Mouse (Mus musculus) liver, embryonic 14.5 days (tissue): ENCODE results near the gene Slc24a1. TPM values are rescaled to one million over a fixed set of nuclear protein-coding genes. Genes with fewer than 3 reads are reported as not detected.
A peak's percentile ranks its signal among the peaks of the same experiment; 100 is the strongest.

Experiments
- ATAC-seq: fragments of 200-750 bp; cut with Nextera tagmentation; 2 replicates; pipeline ENCODE4 v1.8.0; 2017; ENCODE audit warnings: moderate number of reproducible peaks, mild to moderate bottlenecking, moderate library complexity; ENCODE audit not compliant: insufficient read depth
- DNase-seq, 3 experiments: peaks; one replicate each; pipeline ENCODE4 v3.0.0-alpha.2; 2012 to 2013; ENCODE audit warnings: low read depth in 3 of 3, low spot score in 3 of 3
- H3K27ac ChIP-seq: fragments of 300-500 bp; sonication (generic); 2 replicates; pipeline ENCODE4 v1.5.1; 2014; ENCODE audit warnings: moderate library complexity, mild to moderate bottlenecking, control low read depth, inconsistent platforms
- H3K27me3 ChIP-seq: fragments of 300-500 bp; sonication (generic); 2 replicates; pipeline ENCODE4 v1.6.1; 2014; ENCODE audit warnings: mild to moderate bottlenecking, low read length, moderate library complexity; ENCODE audit not compliant: control insufficient read depth, insufficient read depth
- H3K36me3 ChIP-seq: fragments of 300-500 bp; sonication (generic); replicated peaks from 2 replicates; pipeline ENCODE4 v1.6.1; 2014; ENCODE audit warnings: low read depth; ENCODE audit not compliant: control insufficient read depth, insufficient read depth
- H3K4me1 ChIP-seq, 2 experiments: fragments of 200-500 bp in 1 of 2; fragments of 300-500 bp in 1 of 2; sonication (generic) in 1 of 2; replicated peaks; 2 replicates each; pipeline ENCODE4 v1.6.1; 2012 to 2014; ENCODE audit warnings: antibody characterized with exemption in 1 of 2, inconsistent platforms in 1 of 2, low read length in 1 of 2; ENCODE audit not compliant: control insufficient read depth in 2 of 2, insufficient read depth in 2 of 2
- H3K4me2 ChIP-seq: fragments of 300-500 bp; sonication (generic); 2 replicates; pipeline ENCODE4 v1.6.1; 2014; ENCODE audit warnings: low read depth, mild to moderate bottlenecking, control low read depth, moderate library complexity
- H3K4me3 ChIP-seq, 2 experiments: fragments of 200-500 bp in 1 of 2; fragments of 300-500 bp in 1 of 2; sonication (generic) in 1 of 2; 2 replicates each; pipeline ENCODE4 v1.5.1; 2012 to 2014; ENCODE audit warnings: low read depth in 2 of 2, low read length in 2 of 2, mild to moderate bottlenecking in 2 of 2, control low read depth in 1 of 2, inconsistent platforms in 1 of 2, moderate library complexity in 1 of 2; ENCODE audit not compliant: insufficient read depth in 1 of 2
- H3K9ac ChIP-seq: fragments of 300-500 bp; sonication (generic); replicated peaks from 2 replicates; pipeline ENCODE4 v1.6.1; 2014; ENCODE audit warnings: mild to moderate bottlenecking, control low read depth, moderate library complexity
- H3K9me3 ChIP-seq: fragments of 300-500 bp; sonication (generic); 2 replicates; pipeline ENCODE4 v1.6.1; 2016; ENCODE audit warnings: low read length, mixed read lengths; ENCODE audit not compliant: control insufficient read depth
- CTCF ChIP-seq: IDR thresholded peaks from 2 replicates; pipeline ENCODE4 v1.5.1; 2016; ENCODE audit warnings: antibody characterized with exemption, low read depth, control low read depth
- EP300 ChIP-seq: IDR thresholded peaks from 2 replicates; pipeline ENCODE4 v1.6.1; 2016; ENCODE audit warnings: antibody characterized with exemption, low read depth
- WGBS: fragments of 180-500 bp; shearing (Covaris S2); extraction: QIAGEN DNeasy Blood & Tissue Kit; methylation state at CpG from one replicate; pipeline ENCODE4 v1.1.7; 2014; ENCODE audit not compliant: insufficient replicate concordance; 5-methylcytosine and 5-hydroxymethylcytosine counted together
- microRNA-seq: library from miRNA; unstranded; fragments of <30 nt; microRNA quantifications from one replicate; pipeline ENCODE4, GENCODE M21; 2016
- polyA plus RNA-seq, 2 experiments: library from polyadenylated mRNA; depleted of rRNA in 1 of 2; stranded (reverse) in 1 of 2; unstranded in 1 of 2; fragments of >200 nt; fragmentation: Nextera tagmentation in 1 of 2; extraction: Ambion mirVana in 1 of 2; gene quantifications; 2 replicates each; pipeline versions ENCODE4 v1.2.1 to v1.2.3; 2012 to 2014

The Slc24a1 gene
- polyA plus RNA-seq, 2 experiments = 0.02 to 0.03 TPM

DNA sequence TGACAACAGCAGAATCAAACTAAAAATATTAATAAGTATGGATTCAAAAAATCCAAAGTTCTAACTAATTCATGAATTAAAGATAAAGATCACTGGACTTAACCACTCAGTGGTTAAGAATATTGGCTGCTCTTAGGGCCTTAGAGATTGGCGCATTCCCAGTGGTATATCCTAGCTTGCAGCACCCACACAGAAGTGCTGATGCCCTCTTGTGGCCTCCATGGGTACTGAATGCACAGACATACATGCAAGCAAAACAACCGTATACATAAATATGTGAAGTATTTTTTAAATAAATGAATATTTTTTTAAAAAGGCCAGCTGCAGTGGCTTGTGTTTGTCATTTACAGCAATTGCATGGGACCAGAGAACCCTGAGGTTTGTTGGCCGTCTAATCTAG, 48.0 kb downstream of the Slc24a1 start:
- Histone ChIP-seq H3K4me3 (no peak overlapping the region), H3K9me3 (no peaks in the 10 kb centered on the region), H3K9ac (no peak overlapping the region), H3K27me3 (no peaks in the 10 kb centered on the region), H3K36me3 (peaks cover 72% of the 10 kb centered on the region), H3K27ac (no peak overlapping the region), H3K4me1 (no peaks in the 10 kb centered on the region), H3K4me2 (no peak overlapping the region)
- ATAC-seq (0 out of 2 replicates have a peak, but pooled peaks have one; percentile 26), DNase-seq (peak; percentile 50 to 58 (median 55))
- TF ChIP-seq CTCF = peak; percentile 85
- TF ChIP-seq EP300 = no peak
- 69% methylated on average over 3 of the region's 3 CpGs for WGBS

DNA sequence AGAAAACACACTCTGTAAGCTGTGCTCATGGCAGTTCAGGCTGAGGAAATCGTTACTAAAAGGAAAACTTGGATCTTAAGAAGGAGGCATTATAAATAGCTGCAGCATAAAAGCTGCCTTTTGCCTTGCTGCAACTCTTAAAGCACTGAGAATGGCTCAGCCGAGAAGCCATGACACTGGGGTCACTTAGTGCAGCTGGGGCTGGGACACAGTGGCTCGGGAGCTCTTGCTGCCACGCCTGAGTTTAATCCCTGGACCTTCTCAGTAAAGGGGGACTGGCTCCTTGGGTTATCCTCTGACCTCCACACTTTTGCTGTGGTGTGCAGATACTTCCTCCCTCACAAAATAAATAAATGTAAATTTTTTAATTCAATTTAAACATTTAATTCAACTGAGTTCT, 48.5 kb downstream of the Slc24a1 start:
- Histone ChIP-seq H3K9me3 (no peaks in the 10 kb centered on the region), H3K27me3 (no peaks in the 10 kb centered on the region), H3K27ac (no peak overlapping the region), H3K4me3 (no peak overlapping the region), H3K4me1 (no peaks in the 10 kb centered on the region), H3K36me3 (peaks cover 77% of the 10 kb centered on the region), H3K4me2 (no peak overlapping the region), H3K9ac (no peak overlapping the region)
- DNase-seq (no peak), ATAC-seq (no peak)
- TF ChIP-seq EP300 (no peak), CTCF (no peak)
- WGBS = 62% methylated on average over 4 of the region's 4 CpGs

DNA sequence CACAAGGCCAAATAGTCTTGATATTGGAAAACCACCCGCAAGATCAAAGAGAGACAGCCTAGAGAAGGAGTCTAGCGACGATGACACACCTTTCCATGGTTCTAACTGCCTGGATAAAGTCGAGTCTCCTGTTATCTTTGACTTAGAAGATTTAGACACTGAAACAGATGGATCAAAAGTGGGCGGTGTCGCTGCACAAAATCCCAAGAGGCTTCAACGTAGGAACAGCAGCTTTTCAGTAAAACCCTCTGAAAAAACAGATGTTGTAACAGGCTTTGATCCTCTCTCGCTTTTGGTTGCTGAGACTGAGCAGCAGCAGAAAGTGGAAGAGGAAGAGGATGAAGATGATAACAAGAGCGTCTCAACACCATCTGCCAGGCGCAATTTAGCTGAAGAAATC, 54.8 kb downstream of the Slc24a1 start:
- H3K36me3 ChIP-seq = peaks cover 79% of the 10 kb centered on the region
- WGBS = 83% methylated on average over 10 of the region's 10 CpGs
- TF ChIP-seq CTCF = no peak
- TF ChIP-seq EP300 = no peak

DNA sequence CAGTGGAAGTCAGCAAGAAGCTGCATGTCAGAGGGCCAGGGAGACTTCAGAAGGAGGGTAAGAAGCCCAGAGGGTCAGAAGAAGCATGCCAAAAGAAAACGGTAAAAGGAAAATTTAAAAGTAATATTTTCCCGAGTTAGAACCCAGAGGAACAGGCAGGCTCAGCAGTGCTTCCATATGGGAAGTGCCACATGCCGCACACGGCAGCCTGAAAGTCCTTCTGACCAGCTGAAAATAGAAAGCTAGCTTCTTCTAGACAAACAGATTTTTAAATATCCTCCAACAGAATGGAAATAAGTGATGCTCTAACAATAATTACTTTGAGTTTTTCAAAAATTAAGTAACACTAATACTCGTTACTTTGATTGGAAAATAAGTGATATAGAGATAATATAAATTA, 65.4 kb downstream of the Slc24a1 start:
- Histone ChIP-seq H3K9me3 (no peaks in the 10 kb centered on the region), H3K4me1 (no peaks in the 10 kb centered on the region), H3K27ac (no peak overlapping the region), H3K9ac (no peak overlapping the region), H3K36me3 (peaks cover 51% of the 10 kb centered on the region), H3K4me2 (no peak overlapping the region), H3K27me3 (no peaks in the 10 kb centered on the region), H3K4me3 (no peak overlapping the region)
- TF ChIP-seq EP300 (no peak), CTCF (no peak)
- ATAC-seq (no peak), DNase-seq (no peak)
- WGBS = 89% methylated on average over 5 of the region's 5 CpGs

More for the DNA sequence above, 54.8 kb downstream of the Slc24a1 start:
- Histone ChIP-seq H3K9ac (no peak overlapping the region), H3K9me3 (no peaks in the 10 kb centered on the region), H3K27me3 (no peaks in the 10 kb centered on the region), H3K4me3 (no peak overlapping the region), H3K4me2 (no peak overlapping the region), H3K4me1 (no peaks in the 10 kb centered on the region), H3K27ac (no peak overlapping the region)
- DNase-seq = no peak
- no peak for ATAC-seq

Small RNA genes within 50 kb of the gene (microRNA-seq; reads per million reads assigned to microRNA genes)
- not detected for gene Gm25640

Other genes with a start within 250 kb of the Slc24a1 start
- gene Rab11a, start 213.8 kb downstream of the Slc24a1 start, polyA plus RNA-seq (2012; rRNA removed) = 37.0 and 89.6 TPM in 2 replicates
- gene Rab11a, start 213.8 kb downstream of the Slc24a1 start, polyA plus RNA-seq (2014; fragmentation: Nextera tagmentation; extraction: Ambion mirVana) = 233 and 243 TPM in 2 replicates
- 29.0 and 36.1 TPM in 2 replicates for gene Dennd4a, start 140.3 kb downstream of the Slc24a1 start, polyA plus RNA-seq (2012; rRNA removed)
- gene Dennd4a, start 140.3 kb downstream of the Slc24a1 start, polyA plus RNA-seq (2014; fragmentation: Nextera tagmentation; extraction: Ambion mirVana) = 29.3 and 32.5 TPM in 2 replicates
- gene Ints14, start 9.3 kb upstream of the Slc24a1 start, polyA plus RNA-seq (2012; rRNA removed) = 13.7 and 14.8 TPM in 2 replicates
- 23.3 and 28.1 TPM in 2 replicates for gene Ints14, start 9.3 kb upstream of the Slc24a1 start, polyA plus RNA-seq (2014; fragmentation: Nextera tagmentation; extraction: Ambion mirVana)
- gene Hacd3, start 70.1 kb upstream of the Slc24a1 start, polyA plus RNA-seq (2012; rRNA removed) = 17.9 and 22.9 TPM in 2 replicates
- 19.6 and 22.9 TPM in 2 replicates for gene Hacd3, start 70.1 kb upstream of the Slc24a1 start, polyA plus RNA-seq (2014; fragmentation: Nextera tagmentation; extraction: Ambion mirVana)
- gene Dpp8, start 80.8 kb upstream of the Slc24a1 start, polyA plus RNA-seq (2012; rRNA removed) = 16.8 and 18.5 TPM in 2 replicates
- 11.7 and 13.6 TPM in 2 replicates for gene Dpp8, start 80.8 kb upstream of the Slc24a1 start, polyA plus RNA-seq (2014; fragmentation: Nextera tagmentation; extraction: Ambion mirVana)
- 4.6 and 4.9 TPM in 2 replicates for gene Igdcc4, start 149.9 kb upstream of the Slc24a1 start, polyA plus RNA-seq (2012; rRNA removed)
- gene Igdcc4, start 149.9 kb upstream of the Slc24a1 start, polyA plus RNA-seq (2014; fragmentation: Nextera tagmentation; extraction: Ambion mirVana) = 4.5 and 5.4 TPM in 2 replicates
- gene Igdcc3, start 189.6 kb upstream of the Slc24a1 start, polyA plus RNA-seq (2012; rRNA removed) = 0.06 and 0.10 TPM in 2 replicates
- 0.06 and 0.13 TPM in 2 replicates for gene Igdcc3, start 189.6 kb upstream of the Slc24a1 start, polyA plus RNA-seq (2014; fragmentation: Nextera tagmentation; extraction: Ambion mirVana)
- 4.9 and 5.7 TPM in 2 replicates for gene Parp16, start 243.7 kb upstream of the Slc24a1 start, polyA plus RNA-seq (2012; rRNA removed)
- 7.2 and 9.3 TPM in 2 replicates for gene Parp16, start 243.7 kb upstream of the Slc24a1 start, polyA plus RNA-seq (2014; fragmentation: Nextera tagmentation; extraction: Ambion mirVana)